Mouse (Mus musculus) stomach, postnatal 0 days (tissue): ENCODE measurements at regions not wholly inside any gene's neighbourhood (a gene's known extent, or its start where the extent isn't known, plus 50 kb on each side); places are given as distances from the start of the nearest gene placed in this dataset.

Experiments used
- CTCF ChIP-seq: IDR thresholded peaks from 2 replicates; pipeline ENCODE4 v1.5.1; 2016; ENCODE audit warnings: antibody characterized with exemption, low read depth, mild to moderate bottlenecking, moderate library complexity
- EP300 ChIP-seq: optimal IDR thresholded peaks from 2 replicates; pipeline ENCODE3; 2016; ENCODE audit warnings: antibody characterized with exemption

DNA sequence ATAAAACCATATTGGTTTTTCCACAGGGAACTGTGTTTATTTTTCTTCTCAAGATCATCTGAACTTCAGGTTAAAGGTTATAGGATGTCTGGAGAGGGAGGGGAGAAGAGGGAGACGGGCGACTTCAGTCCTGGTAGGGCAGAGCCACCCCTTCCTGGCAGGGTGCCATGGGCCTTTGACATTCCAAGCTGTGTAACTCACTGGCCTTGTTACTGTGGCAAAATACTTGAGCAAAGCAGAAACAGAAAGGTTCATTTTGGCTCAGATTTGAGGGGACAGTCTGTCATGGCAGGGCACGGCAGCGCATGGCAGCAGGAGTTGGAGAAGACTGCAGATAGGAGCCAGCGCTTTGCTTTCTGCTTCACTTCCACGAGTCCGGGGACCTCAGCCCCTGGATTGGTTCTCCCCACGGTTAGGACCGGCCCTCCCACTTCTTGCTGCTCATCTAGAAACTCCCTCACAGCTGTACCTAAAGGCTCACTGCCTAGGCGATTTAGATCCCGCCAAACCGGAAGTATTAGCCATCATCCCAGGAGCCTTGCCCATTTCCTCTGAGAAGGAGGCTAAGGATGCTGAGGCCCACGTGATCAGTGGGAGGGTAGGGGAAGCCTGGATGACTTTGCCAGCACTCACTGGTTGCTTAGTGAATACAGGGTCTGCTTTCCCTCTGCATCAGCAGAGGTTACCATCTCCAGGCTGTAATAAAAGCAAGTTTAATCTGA lies 195.5 kb downstream of the Uaca start:
- TF ChIP-seq CTCF, result no peak
- TF ChIP-seq EP300, result no peak
